In the genomic region with DNA sequence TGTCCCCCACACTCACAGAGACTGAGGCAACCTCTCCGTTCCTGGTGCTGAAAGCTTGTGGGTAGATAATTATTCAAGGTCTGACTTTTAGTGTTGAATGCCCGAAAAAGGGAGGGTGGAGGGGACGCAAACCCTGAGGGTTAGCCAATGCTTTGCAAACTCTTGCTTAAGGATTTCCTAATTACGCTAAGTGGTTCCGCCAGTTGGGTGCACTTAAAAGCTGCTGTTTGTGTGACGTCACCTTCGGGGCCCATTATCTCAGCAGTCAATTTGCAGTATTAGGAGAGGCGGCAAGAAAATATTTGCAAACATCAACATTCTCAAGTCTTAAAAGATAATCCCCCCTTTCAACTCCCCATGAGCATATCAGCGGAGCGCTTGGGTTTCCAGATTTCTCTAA, we compare ENCODE assay signal across 18 mouse cellular contexts.
A peak's percentile ranks its signal among the peaks of the same experiment; 100 is the strongest.
DNase-seq lines count a peak whose midpoint lies in the region; ATAC-seq and TF ChIP-seq lines count a peak whose summit lies in the region.
"Had no signal": no experiment of that assay in that cellular context is flagged by ENCODE, and none has a peak within 500 bp of the region (broad histone marks: within the 10 kb centered on the region; RNA-seq: fewer than 3 reads in every experiment).

No protein-coding gene starts in this region.

- no peaks in the 10 kb centered on the region for H3K36me3 ChIP-seq in forebrain, embryonic 10.5 days (replicated peaks)
- no peaks in the 10 kb centered on the region for H3K36me3 ChIP-seq in forebrain, embryonic 16.5 days (ENCODE audit: control insufficient read depth, insufficient read depth)
- no peaks in the 10 kb centered on the region for H3K36me3 ChIP-seq in midbrain, embryonic 12.5 days
- no peaks in the 10 kb centered on the region for H3K36me3 ChIP-seq in midbrain, postnatal 0 days (ENCODE audit: insufficient read depth, low read length)
- H3K36me3 ChIP-seq: embryonic facial prominence, embryonic 13.5 days; forebrain, embryonic 12.5 days; limb, embryonic 12.5 days had no signal

- TF ChIP-seq CTCF in midbrain, postnatal 0 days (IDR thresholded peaks at IDR 0.05): no peak

- no peak overlapping the region for H3K27ac ChIP-seq in forebrain, embryonic 10.5 days
- no peak overlapping the region for H3K27ac ChIP-seq in forebrain, embryonic 16.5 days (ENCODE audit: low read length)
- no peak overlapping the region for H3K27ac ChIP-seq in midbrain, embryonic 12.5 days (replicated peaks)
- H3K27ac ChIP-seq in midbrain, postnatal 0 days (ENCODE audit: low read depth, low read length): no peak overlapping the region
- H3K27ac ChIP-seq: embryonic facial prominence, embryonic 13.5 days; forebrain, embryonic 12.5 days; limb, embryonic 12.5 days had no signal

- peaks cover 10% of the 10 kb centered on the region for H3K4me1 ChIP-seq in forebrain, embryonic 10.5 days
- peaks cover 12% of the 10 kb centered on the region for H3K4me1 ChIP-seq in forebrain, embryonic 16.5 days (replicated peaks; ENCODE audit: control insufficient read depth, insufficient read depth, low read length)
- peaks cover 9% of the 10 kb centered on the region for H3K4me1 ChIP-seq in midbrain, embryonic 12.5 days
- H3K4me1 ChIP-seq in midbrain, postnatal 0 days (ENCODE audit: insufficient read depth, low read length): no peaks in the 10 kb centered on the region; the same call in 1 of the 2 replicates

- H3K9me3 ChIP-seq in forebrain, embryonic 10.5 days: peaks cover 5% of the 10 kb centered on the region; the same call in 1 of the 2 replicates
- H3K9me3 ChIP-seq in forebrain, embryonic 16.5 days (ENCODE audit: control insufficient read depth, low read length): peaks cover 2% of the 10 kb centered on the region; the same call in 1 of the 2 replicates
- peaks cover 3% of the 10 kb centered on the region; the same call in 1 of the 2 replicates for H3K9me3 ChIP-seq in midbrain, embryonic 12.5 days
- no peaks in the 10 kb centered on the region for H3K9me3 ChIP-seq in midbrain, postnatal 0 days (ENCODE audit: low read length)
- H3K9me3 ChIP-seq: embryonic facial prominence, embryonic 13.5 days had no signal

- H3K27me3 ChIP-seq in forebrain, embryonic 10.5 days (ENCODE audit: poor library complexity, severe bottlenecking): peaks cover 100% of the 10 kb centered on the region
- H3K27me3 ChIP-seq in forebrain, embryonic 16.5 days (replicated peaks; ENCODE audit: control insufficient read depth, insufficient read depth, low read length): peaks cover 58% of the 10 kb centered on the region
- H3K27me3 ChIP-seq in midbrain, embryonic 12.5 days: peaks cover 28% of the 10 kb centered on the region
- H3K27me3 ChIP-seq in midbrain, postnatal 0 days (ENCODE audit: insufficient read depth, low read length): peaks cover 4% of the 10 kb centered on the region; the same call in 1 of the 2 replicates
- H3K27me3 ChIP-seq: CH12.LX had no signal

- intact Hi-C loops in left cerebral cortex, postnatal 14 days (cut with DNase I): no loop called here

- H3K4me3 ChIP-seq in forebrain, embryonic 10.5 days: no peak overlapping the region
- H3K4me3 ChIP-seq in forebrain, embryonic 16.5 days (replicated peaks; ENCODE audit: low read length): no peak overlapping the region
- H3K4me3 ChIP-seq in midbrain, embryonic 12.5 days: no peak overlapping the region
- H3K4me3 ChIP-seq in midbrain, postnatal 0 days (ENCODE audit: low read depth, low read length): no peak overlapping the region
- H3K4me3 ChIP-seq: embryonic facial prominence, embryonic 13.5 days; forebrain, embryonic 12.5 days; limb, embryonic 12.5 days had no signal

- no peak overlapping the region for H3K4me2 ChIP-seq in forebrain, embryonic 16.5 days (ENCODE audit: low read length)
- H3K4me2 ChIP-seq in midbrain, embryonic 12.5 days (replicated peaks): no peak overlapping the region
- no peak overlapping the region for H3K4me2 ChIP-seq in midbrain, postnatal 0 days (ENCODE audit: low read depth, low read length, poor library complexity, severe bottlenecking)
- H3K4me2 ChIP-seq: embryonic facial prominence, embryonic 13.5 days; forebrain, embryonic 12.5 days; limb, embryonic 12.5 days had no signal

- DNase-seq in forebrain, embryonic 10.5 days (ENCODE audit: extremely low spot score, low spot score): peak; percentile 33
- DNase-seq in midbrain, postnatal 0 days (ENCODE audit: low spot score): no peak
- peak; percentile 45 for DNase-seq in lung, postnatal 14 days
- DNase-seq in kidney, adult 9 months: no peak
- DNase-seq in left cerebral cortex, postnatal 14 days (ENCODE audit: low spot score in 2 of 2): no peak
- no peak for DNase-seq in cerebellum, adult 9-11 months
- DNase-seq: adrenal gland, postnatal 14 days; cerebellum, adult 9-10 months; heart, adult 18-20 months; liver, postnatal 0 days had no signal

- H3K9ac ChIP-seq in forebrain, embryonic 16.5 days (replicated peaks; ENCODE audit: low read depth, low read length): no peak overlapping the region
- 0 out of 2 replicates have a peak overlapping the region, but pooled peaks have one; percentile 11 for H3K9ac ChIP-seq in midbrain, embryonic 12.5 days (replicated peaks)
- no peak overlapping the region for H3K9ac ChIP-seq in midbrain, postnatal 0 days (replicated peaks; ENCODE audit: low read length, poor library complexity, severe bottlenecking)
- H3K9ac ChIP-seq: embryonic facial prominence, embryonic 13.5 days; forebrain, embryonic 12.5 days; limb, embryonic 12.5 days; liver, postnatal 0 days had no signal

- WGBS in forebrain, embryonic 10.5 days: 27% methylated on average over 10 of the region's 10 CpGs
- WGBS in forebrain, embryonic 16.5 days: 5% methylated on average over 10 of the region's 10 CpGs
- WGBS in midbrain, embryonic 12.5 days: 32% methylated on average over 10 of the region's 10 CpGs
- 38% methylated on average over 10 of the region's 10 CpGs for WGBS in midbrain, postnatal 0 days

- ATAC-seq in forebrain, embryonic 16.5 days: no peak
- ATAC-seq in midbrain, embryonic 12.5 days (ENCODE audit: low FRiP score, low read depth): no peak
- ATAC-seq in midbrain, postnatal 0 days (ENCODE audit: low FRiP score): no peak
- ATAC-seq: inflammation-experienced regulatory T-cells, adult 6 months; liver, postnatal 0 days; midbrain, embryonic 16.5 days had no signal

Comparison
In these comparisons a context has a peak if more than half of its experiments do, and no peak if none do; other contexts are left out.
1. DNase-seq: peak in forebrain, embryonic 10.5 days (single experiment) and lung, postnatal 14 days (single experiment); none in midbrain, postnatal 0 days (single experiment), kidney, adult 9 months (single experiment), left cerebral cortex, postnatal 14 days (0 of 2) and cerebellum, adult 9-11 months (single experiment).